Mouse (Mus musculus): ENCODE results near the gene Olfr1065. TPM values are rescaled to one million over a fixed set of nuclear protein-coding genes. Genes with fewer than 3 reads are reported as not detected.
"Not testable (repeated sequence)": the region's sequence is repeated elsewhere in the genome, so short reads cannot be mapped to it uniquely, and the experiment has no call there.

The Olfr1065 gene
- not detected in 2 replicates for polyA plus RNA-seq (2016; fragmentation: Nextera tagmentation; extraction: Ambion mirVana)

- H3K4me1 ChIP-seq (replicated peaks); H3K9me3 ChIP-seq; H3K4me2 ChIP-seq; ATAC-seq (ENCODE audit: insufficient number of reproducible peaks, insufficient read depth, low FRiP score, low TSS enrichment, low read depth); H3K9ac ChIP-seq (replicated peaks); H3K36me3 ChIP-seq; H3K4me3 ChIP-seq (replicated peaks); H3K27ac ChIP-seq; H3K27me3 ChIP-seq: not testable (repeated sequence)
- WGBS, result 86% methylated on average over 1 of the region's 1 CpGs
Measured at GRCm38 (mm10) chr2:86450491-86450890, at the start of gene Olfr1065. TSS of gene Olfr1065 (minus strand) at chr2:86450591.

DNA sequence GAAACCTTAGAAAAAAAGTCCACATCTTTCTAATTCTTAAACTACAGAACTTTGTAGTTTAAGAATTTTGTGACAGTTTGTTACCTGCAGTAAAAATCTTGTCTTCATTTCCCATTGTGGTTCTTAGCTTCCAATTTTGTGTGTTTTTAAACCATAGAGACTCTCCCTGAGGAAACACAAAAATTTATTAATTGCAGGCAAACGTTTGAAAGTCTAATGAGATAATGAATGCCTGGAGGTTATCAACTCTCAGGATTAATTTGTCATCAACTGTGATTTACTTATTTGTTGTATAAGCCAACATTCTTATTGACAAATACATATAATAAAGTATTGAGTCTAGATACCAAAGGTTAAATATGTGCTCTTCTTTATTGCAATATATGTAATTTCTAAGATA, 36.9 kb upstream of the Olfr1065 start, which contains the start of gene Olfr228:
Gene Olfr228 (minus strand): TSS at position 101 of the 400 bp plus-strand sequence.
- Histone ChIP-seq H3K27me3 (no peaks in the 10 kb centered on the region), H3K4me2 (no peak within 1 kb of the TSS), H3K9me3 (no peaks in the 10 kb centered on the region), H3K36me3 (no peaks in the 10 kb centered on the region), H3K27ac (no peak within 1 kb of the TSS), H3K4me1 (replicated peaks) (no peaks in the 10 kb centered on the region), H3K4me3 (replicated peaks) (no peak within 1 kb of the TSS), H3K9ac (replicated peaks) (no peak within 1 kb of the TSS)
- ATAC-seq (ENCODE audit: insufficient number of reproducible peaks, insufficient read depth, low FRiP score, low TSS enrichment, low read depth), result no peak
- 39% methylated on average over 1 of the region's 1 CpGs for WGBS

GRCm38 (mm10) chr2:86464442-86465109, 14.2 kb upstream of the Olfr1065 start:
- no peak for ATAC-seq (ENCODE audit: insufficient number of reproducible peaks, insufficient read depth, low FRiP score, low TSS enrichment, low read depth)
- H3K27me3 ChIP-seq, result no peaks in the 10 kb centered on the region
- H3K4me3 ChIP-seq (replicated peaks), result no peak overlapping the region
- H3K9me3 ChIP-seq, result no peaks in the 10 kb centered on the region
- 38% methylated on average over 10 of the region's 10 CpGs for WGBS
- H3K4me2 ChIP-seq, result no peak overlapping the region
- no peak overlapping the region for H3K27ac ChIP-seq
- no peak overlapping the region for H3K9ac ChIP-seq (replicated peaks)
- no peaks in the 10 kb centered on the region for H3K36me3 ChIP-seq
- no peaks in the 10 kb centered on the region for H3K4me1 ChIP-seq (replicated peaks)

- Histone ChIP-seq H3K4me1 (replicated peaks) (no peaks in the 10 kb centered on the region), H3K27me3 (no peaks in the 10 kb centered on the region), H3K4me2 (no peak overlapping the region), H3K9ac (replicated peaks) (no peak overlapping the region), H3K9me3 (no peaks in the 10 kb centered on the region), H3K36me3 (no peaks in the 10 kb centered on the region), H3K4me3 (replicated peaks) (no peak overlapping the region), H3K27ac (no peak overlapping the region)
- ATAC-seq (ENCODE audit: insufficient number of reproducible peaks, insufficient read depth, low FRiP score, low TSS enrichment, low read depth), result no peak
- WGBS, result 71% methylated on average over 1 of the region's 1 CpGs
Measured at GRCm38 (mm10) chr2:86460434-86460833, 10.0 kb upstream of the Olfr1065 start.

- Histone ChIP-seq H3K36me3 (no peaks in the 10 kb centered on the region), H3K9me3 (no peaks in the 10 kb centered on the region), H3K4me1 (replicated peaks) (no peaks in the 10 kb centered on the region), H3K4me2 (no peak within 1 kb of the TSS), H3K9ac (replicated peaks) (no peak within 1 kb of the TSS), H3K27me3 (no peaks in the 10 kb centered on the region), H3K4me3 (replicated peaks) (no peak within 1 kb of the TSS), H3K27ac (no peak within 1 kb of the TSS)
- no peak for ATAC-seq (ENCODE audit: insufficient number of reproducible peaks, insufficient read depth, low FRiP score, low TSS enrichment, low read depth)
- 85% methylated on average over 1 of the region's 1 CpGs for WGBS
Measured at GRCm38 (mm10) chr2:86456169-86456568, 5.8 kb upstream of the Olfr1065 start, which contains the start of gene Olfr1066. TSS of gene Olfr1066 (minus strand) at chr2:86456269.

- not testable (repeated sequence) for H3K27ac ChIP-seq; H3K4me1 ChIP-seq (replicated peaks); H3K9ac ChIP-seq (replicated peaks); H3K4me2 ChIP-seq; H3K27me3 ChIP-seq; H3K4me3 ChIP-seq (replicated peaks); H3K36me3 ChIP-seq; H3K9me3 ChIP-seq; ATAC-seq (ENCODE audit: insufficient number of reproducible peaks, insufficient read depth, low FRiP score, low TSS enrichment, low read depth)
- WGBS, result 68% methylated on average over 1 of the region's 1 CpGs
Measured at GRCm38 (mm10) chr2:86442101-86442500, 8.3 kb downstream of the Olfr1065 start.

GRCm38 (mm10) chr2:86428511-86428910, 21.9 kb downstream of the Olfr1065 start:
- not testable (repeated sequence) for H3K4me2 ChIP-seq; H3K36me3 ChIP-seq; ATAC-seq (ENCODE audit: insufficient number of reproducible peaks, insufficient read depth, low FRiP score, low TSS enrichment, low read depth); H3K27me3 ChIP-seq; H3K27ac ChIP-seq; H3K4me3 ChIP-seq (replicated peaks); H3K9me3 ChIP-seq; H3K9ac ChIP-seq (replicated peaks); H3K4me1 ChIP-seq (replicated peaks)
- WGBS, result 87% methylated on average over 8 of the region's 8 CpGs

GRCm38 (mm10) chr2:86426649-86427048, 23.7 kb downstream of the Olfr1065 start, which contains the start of gene Olfr1062:
TSS of gene Olfr1062 (minus strand) at chr2:86426749.
- H3K9ac ChIP-seq (replicated peaks); H3K36me3 ChIP-seq; H3K4me1 ChIP-seq (replicated peaks); H3K4me3 ChIP-seq (replicated peaks); H3K27me3 ChIP-seq; H3K4me2 ChIP-seq; H3K9me3 ChIP-seq; H3K27ac ChIP-seq; ATAC-seq (ENCODE audit: insufficient number of reproducible peaks, insufficient read depth, low FRiP score, low TSS enrichment, low read depth): not testable (repeated sequence)

- no peaks in the 10 kb centered on the region for H3K36me3 ChIP-seq
Measured at GRCm38 (mm10) chr2:86413950-86414349, 36.4 kb downstream of the Olfr1065 start, which contains the start of gene Olfr1061. TSS of gene Olfr1061 (minus strand) at chr2:86414050.

DNA sequence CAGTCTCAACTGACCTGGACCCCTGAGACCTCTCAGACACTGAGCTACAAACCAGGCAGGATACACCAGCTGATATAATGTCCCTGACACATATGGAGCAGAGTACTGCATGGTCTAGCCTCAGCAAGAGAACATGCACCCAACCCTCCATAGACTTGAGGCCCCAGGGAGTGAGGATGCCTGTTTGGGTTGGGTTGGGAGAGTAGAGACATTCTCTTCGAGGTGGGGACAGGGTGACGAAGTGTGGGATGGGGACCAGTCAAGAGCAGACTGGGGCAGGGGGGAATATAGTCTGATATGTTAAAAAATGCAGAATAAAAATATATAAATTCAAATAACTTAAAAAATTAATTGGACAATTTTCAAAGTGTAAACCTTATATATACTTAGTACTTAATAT, 55.3 kb downstream of the Olfr1065 start:
- no peak overlapping the region for H3K9ac ChIP-seq (replicated peaks)
- H3K4me3 ChIP-seq (replicated peaks), result no peak overlapping the region
- H3K4me2 ChIP-seq, result no peak overlapping the region
- 93% methylated on average over 2 of the region's 2 CpGs for WGBS
- no peaks in the 10 kb centered on the region for H3K4me1 ChIP-seq (replicated peaks)
- H3K27me3 ChIP-seq, result no peaks in the 10 kb centered on the region
- no peaks in the 10 kb centered on the region for H3K9me3 ChIP-seq
- no peak overlapping the region for H3K27ac ChIP-seq
- H3K36me3 ChIP-seq, result no peaks in the 10 kb centered on the region
- no peak for ATAC-seq (ENCODE audit: insufficient number of reproducible peaks, insufficient read depth, low FRiP score, low TSS enrichment, low read depth)

More at GRCm38 (mm10) chr2:86413950-86414349, 36.4 kb downstream of the Olfr1065 start, which contains the start of gene Olfr1061:
- 86% methylated on average over 1 of the region's 1 CpGs for WGBS
- H3K4me1 ChIP-seq (replicated peaks), result no peaks in the 10 kb centered on the region
- no peak within 1 kb of the TSS for H3K4me2 ChIP-seq
- H3K27me3 ChIP-seq, result no peaks in the 10 kb centered on the region
- H3K27ac ChIP-seq, result no peak within 1 kb of the TSS
- H3K4me3 ChIP-seq (replicated peaks), result no peak within 1 kb of the TSS
- H3K9ac ChIP-seq (replicated peaks), result no peak within 1 kb of the TSS
- H3K9me3 ChIP-seq, result no peaks in the 10 kb centered on the region
- ATAC-seq (ENCODE audit: insufficient number of reproducible peaks, insufficient read depth, low FRiP score, low TSS enrichment, low read depth), result no peak

All from limb, embryonic 12.5 days (tissue).